Mouse (Mus musculus): Measurements from ENCODE around the gene Erc2.

- TF ChIP-seq CTCF (IDR thresholded peaks at IDR 0.05; ENCODE audit: low read depth) (no peak), EP300 (IDR thresholded peaks at IDR 0.05; ENCODE audit: low read depth) (no peak)
Measured at GRCm38 (mm10) chr14:28057159-28057884, 435.1 kb downstream of the Erc2 start.

Measured in liver, embryonic 14.5 days (tissue).